Mouse (Mus musculus): ENCODE measurements around the gene Cdk2ap1.
"Not testable (repeated sequence)": the region's sequence is repeated elsewhere in the genome, so short reads cannot be mapped to it uniquely, and the experiment has no call there.

Gene Cdk2ap1

DNA sequence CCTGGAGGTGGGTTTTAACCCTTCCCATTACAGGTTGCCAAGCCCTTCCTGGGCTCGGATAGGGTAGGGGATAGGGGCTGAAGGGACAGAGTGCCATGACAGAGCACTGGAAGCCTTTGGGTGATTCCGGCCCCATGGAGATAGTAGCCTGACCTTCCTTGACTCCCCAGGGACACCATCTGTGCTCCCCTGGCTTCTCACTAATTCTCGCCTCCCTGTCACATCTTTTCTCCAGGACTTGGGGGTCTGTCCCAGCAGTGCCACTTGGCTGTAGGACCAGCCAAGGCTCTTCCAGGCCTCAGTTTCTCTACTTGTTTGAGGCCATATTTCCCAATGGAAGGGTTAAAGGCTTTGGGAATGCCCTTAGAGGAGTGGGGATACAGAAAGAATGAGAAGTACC is 11.3 kb downstream of the Cdk2ap1 start:
- no peak for DNase-seq (ENCODE audit: extremely low read depth, insufficient read length, low spot score)

DNA sequence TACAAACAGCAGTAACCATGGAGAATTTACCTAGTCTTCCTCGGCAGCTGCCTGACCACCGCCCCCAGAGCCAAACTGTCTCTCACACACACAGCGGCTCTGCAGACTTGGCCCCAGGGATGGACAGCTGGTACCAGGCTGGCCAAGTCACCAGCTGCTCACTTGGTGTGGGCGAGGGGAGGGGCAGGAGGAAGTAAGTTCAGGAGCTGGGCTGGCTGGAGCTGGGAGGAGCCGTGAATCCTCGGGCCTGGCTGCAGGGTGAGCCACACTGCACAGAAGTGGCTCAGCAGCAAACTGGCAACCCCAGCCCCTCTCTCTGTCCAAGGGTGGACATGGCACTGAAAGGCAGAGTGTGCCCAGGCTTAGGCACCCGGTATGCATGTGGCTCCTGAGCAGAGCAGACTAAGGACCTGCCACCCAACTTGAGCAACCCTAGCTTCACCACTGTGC is 11.7 kb downstream of the Cdk2ap1 start:
- peak; percentile 84 for DNase-seq (ENCODE audit: extremely low read depth, insufficient read length, low spot score)

DNA sequence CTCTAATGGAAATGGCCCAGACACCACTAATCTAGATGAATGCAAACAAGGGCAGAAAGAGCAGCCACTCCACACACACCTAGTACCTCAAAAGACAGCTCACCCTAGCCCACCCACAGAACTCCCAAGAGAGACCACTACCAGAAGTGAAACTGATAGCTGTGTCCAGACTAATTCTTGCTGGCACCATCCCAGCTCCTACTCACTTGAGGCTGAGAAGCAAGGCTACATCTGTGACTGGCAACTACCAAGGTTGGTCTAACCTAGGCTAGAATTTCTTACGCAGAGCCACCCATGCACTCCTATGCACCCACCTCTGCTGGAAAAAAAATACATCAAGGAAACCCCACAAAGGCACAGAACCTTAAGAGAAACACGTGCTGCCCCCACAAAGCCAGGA is 12.5 kb downstream of the Cdk2ap1 start:
- DNase-seq (ENCODE audit: extremely low read depth, insufficient read length, low spot score): no peak

DNA sequence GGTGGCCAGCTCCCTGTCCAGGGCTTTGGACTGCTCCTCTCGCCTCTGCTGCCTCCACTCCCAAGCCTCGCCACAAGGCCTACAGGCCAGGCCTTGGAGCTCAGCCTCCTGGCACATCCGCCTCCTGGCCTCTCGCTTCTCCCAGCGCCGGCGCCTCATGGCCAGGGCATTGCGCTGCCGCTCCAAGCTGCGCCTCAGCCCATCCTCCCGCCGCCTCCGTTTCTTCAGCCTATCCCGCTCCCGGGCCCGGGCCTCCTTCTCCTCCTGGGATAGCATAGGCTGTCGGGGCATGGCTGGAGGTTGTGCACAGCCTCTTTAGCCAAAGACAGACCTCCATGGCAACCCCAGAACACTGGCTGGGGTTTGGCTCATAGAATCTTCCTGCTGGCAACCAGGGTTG is 13.7 kb downstream of the Cdk2ap1 start:
- no peak for DNase-seq (ENCODE audit: extremely low read depth, insufficient read length, low spot score)

DNA sequence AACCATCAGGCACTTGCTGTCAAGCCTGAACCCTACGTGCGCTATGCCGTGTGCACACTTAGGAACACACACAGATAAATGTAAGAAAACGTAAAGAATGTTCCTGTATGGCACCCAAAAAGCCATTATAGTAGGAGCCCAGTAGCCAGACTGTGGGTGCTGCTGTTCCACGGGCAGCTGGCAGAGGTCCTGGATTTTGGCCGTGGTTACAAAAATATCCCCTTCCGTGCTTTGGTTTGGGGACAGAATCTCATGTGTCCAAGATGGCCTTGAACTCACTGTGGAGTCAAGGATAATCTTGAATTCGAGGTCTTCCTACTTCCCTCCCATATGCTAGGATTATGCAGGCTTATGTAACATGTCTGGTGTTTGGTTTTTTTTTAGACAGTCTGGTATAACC is 20.0 kb downstream of the Cdk2ap1 start:
- no peak for DNase-seq (ENCODE audit: extremely low read depth, insufficient read length, low spot score)

DNA sequence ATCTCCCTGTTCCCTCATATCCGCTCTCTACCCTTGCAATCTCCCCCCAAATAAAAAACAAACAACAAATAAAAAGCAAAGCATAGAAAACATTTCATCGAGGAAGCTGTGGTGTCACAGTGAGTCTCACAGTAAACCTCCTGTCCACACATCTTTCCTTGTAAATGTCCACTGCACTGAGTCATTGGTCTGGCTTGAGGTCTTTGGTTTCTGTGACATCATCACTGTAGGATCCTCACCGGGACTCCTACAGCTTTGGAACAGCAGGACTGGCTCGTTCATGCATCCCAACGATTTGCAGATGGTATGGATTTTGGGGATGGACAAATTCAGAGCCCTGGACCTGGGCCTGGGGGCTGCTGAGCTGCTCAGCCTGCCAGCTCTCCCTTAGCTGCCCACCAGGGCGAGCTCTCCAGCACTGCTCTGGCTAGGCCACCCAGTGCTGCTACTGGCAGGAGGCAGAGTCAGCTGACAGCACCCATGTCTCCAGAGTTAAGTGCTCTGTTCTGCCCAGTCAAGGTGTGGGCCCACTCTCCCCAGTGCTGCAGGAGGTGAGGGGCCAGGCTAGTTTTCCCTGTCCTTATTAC is 21.0 kb downstream of the Cdk2ap1 start:
- peak; percentile 68 for DNase-seq (ENCODE audit: extremely low read depth, insufficient read length, low spot score)

DNA sequence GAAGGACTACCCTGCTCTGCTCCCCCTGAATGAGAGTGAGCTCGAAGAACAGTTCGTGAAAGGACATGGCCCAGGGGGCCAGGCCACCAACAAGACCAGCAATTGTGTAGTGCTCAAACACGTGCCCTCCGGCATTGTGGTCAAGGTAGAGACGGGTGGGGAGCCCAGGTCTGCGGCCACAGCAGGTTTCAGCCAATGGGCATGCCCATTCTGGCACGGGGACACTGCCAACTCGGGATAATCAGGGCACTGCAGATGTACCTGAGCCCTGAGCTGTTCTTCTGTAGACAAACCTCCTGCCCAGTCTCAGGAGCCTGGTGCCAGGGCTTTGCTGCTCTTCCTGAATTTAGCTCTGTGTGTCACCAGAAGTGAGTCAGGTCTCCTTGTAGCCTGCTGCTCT is 24.1 kb downstream of the Cdk2ap1 start:
- no peak for DNase-seq (ENCODE audit: extremely low read depth, insufficient read length, low spot score)

DNA sequence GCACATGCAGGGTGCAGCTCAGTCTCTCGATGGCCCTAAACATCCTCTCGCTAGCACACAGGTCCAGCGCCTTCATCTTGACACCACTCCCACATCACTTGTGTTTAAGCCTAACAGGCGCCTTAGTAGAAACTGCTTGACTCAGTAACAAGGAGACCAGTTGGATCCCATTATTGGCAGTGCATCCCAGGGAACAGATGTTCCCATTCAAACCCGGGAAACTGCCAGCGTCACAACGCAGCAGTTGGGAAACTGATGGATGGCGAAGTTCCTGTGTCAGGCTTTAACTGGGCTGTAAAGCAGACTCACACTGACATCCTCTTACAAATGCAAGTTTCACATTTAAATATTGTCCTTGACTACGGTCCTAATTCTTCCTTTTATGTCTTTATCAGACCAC is 25.0 kb downstream of the Cdk2ap1 start:
- DNase-seq (ENCODE audit: extremely low read depth, insufficient read length, low spot score): no peak

DNA sequence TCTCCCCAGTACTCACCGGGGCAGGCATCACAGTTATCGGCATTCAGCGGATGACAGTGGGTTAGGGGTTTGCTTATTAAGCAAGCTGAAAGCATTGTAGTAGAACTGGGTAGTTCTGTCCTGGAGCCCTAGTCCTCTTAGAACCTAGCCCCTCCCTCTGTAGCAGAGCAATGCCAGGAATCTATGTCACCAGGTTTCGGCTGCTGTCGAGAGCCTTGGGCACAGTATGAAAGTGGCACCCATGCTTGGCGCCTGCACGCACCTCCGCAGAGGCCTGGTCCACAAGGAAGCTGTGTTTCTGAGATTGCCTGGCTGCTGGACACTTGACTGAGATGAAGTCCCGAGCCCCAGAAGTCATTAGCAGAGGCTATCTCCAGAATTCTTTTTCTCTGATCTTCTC is 25.8 kb downstream of the Cdk2ap1 start:
- DNase-seq (ENCODE audit: extremely low read depth, insufficient read length, low spot score): no peak

DNA sequence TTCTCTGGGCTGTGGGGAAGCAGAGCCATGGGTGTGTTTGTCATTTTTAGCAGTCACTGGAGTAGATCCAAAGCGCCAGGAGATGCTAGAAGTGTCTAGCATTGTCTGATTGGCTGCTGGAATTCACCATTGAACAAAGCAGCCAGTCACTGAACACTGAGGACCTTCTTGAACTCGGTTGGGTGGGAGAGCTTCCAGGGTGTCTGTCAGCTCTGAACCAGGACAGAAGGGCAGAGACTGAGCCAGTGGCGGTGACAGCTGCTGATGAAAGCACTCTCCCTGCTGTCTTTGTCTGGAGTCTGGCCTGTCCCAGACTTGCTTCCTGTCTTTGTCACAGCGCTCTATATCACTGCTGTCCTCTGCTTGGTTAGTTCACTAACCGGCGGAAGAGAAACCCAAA is 28.5 kb downstream of the Cdk2ap1 start:
- DNase-seq (ENCODE audit: extremely low read depth, insufficient read length, low spot score): no peak

DNA sequence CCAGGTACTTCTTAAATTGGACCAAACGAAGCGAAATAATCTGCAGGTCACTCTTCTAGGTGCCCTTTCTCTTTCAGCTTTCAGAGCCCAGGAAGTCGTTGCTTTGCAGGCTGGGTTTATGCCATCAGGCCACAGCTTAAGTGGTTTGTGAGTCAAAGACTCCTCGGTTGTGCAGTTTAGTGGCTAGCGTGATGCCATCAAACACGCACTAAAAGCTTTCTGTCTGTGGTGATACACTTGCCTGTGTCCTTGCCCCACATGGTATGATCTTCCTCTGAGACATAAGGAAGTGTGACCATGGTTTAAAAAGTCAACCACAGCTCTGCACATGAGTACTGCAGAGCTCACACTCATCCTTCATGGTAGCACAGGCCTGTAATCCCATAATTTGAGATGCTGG is 32.8 kb downstream of the Cdk2ap1 start:
- no peak for DNase-seq (ENCODE audit: extremely low read depth, insufficient read length, low spot score)

DNA sequence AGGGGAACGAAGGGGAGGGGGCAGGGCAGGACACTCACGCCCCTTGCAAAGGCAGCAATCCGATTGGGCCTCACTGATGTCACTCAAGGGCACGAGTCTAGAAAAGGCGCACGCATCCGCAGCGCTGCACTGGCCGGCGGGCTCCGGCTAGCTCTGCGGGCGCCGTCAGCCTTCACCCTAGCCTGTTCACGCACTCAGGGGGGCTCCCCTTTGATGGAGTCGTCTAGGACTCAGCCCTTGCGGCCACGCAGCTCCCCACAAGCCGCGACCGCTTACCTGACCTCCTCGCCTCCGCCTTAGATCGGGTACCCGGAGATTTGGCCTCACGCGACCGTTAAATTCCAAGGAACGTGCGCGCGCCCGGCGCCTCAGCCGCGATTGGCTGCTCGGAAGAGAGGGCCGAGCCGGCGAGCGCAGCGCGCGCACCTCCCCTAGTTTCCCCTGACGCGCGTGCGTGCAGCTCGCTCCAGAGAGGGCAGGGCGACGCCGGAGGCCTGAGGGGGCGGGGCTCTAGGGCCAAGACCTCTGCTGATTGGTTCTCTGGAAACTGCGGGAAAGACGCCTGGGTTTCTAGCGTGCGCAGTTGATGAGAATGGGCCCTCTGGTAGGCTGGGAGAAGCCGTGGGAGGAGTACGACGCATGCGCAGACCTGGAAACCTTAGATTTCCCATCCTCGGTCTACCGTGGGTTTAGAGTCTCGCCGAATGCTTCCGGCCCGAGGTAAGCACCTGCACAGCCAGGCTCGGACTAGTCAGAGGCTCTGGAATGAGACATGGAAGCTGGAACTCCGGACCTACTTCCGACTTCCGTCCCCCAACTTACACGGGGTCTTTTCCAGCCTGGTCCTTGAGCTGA is 35.1 kb downstream of the Cdk2ap1 start, which contains the start of the genes Mphosph9 and 2810006K23Rik:
Gene Mphosph9 (minus strand): TSS at position 463 of the 855 bp plus-strand sequence.
Gene 2810006K23Rik (plus strand): TSS at position 580 of the 855 bp plus-strand sequence.
- DNase-seq (ENCODE audit: extremely low read depth, insufficient read length, low spot score): peak; percentile 100

DNA sequence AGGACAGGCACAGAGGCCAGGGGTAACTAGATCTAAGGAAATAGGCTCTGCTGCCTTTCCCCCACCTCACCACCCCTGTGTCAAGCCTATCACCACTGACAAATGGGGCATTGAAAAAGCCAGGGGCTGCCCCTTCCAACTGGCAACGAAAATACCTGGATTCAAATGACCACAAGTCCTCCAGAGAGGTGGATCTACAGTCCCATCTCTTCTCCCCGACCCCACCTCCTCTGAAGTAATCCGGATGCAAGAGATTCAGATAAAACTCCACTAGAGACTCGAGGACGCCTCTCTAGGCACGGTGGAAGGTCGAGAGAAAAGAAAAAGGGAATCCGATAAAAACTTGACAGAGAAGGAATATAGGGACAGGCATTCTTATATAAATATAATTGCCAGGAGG is 36.1 kb downstream of the Cdk2ap1 start:
- DNase-seq (ENCODE audit: extremely low read depth, insufficient read length, low spot score): no peak

DNA sequence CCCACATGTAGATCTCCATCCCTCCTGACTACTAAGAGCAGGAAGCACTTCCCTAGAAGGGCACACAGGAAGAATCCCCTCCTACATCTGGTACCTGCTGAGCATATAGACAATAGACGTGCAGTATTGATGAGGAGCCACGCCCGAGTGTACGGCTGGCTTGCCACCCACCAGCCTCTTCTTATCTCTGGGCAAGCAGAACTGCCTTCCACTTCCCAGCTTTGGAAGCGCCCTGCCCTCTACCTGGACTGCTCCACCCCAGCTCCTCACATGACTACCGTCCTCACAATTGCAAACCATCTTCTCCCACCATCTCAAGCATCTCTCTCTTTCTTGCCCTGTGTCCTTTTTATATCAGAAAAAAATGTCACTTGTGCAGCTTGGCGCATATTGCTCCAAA is 45.2 kb downstream of the Cdk2ap1 start:
- no peak for DNase-seq (ENCODE audit: extremely low read depth, insufficient read length, low spot score)

DNA sequence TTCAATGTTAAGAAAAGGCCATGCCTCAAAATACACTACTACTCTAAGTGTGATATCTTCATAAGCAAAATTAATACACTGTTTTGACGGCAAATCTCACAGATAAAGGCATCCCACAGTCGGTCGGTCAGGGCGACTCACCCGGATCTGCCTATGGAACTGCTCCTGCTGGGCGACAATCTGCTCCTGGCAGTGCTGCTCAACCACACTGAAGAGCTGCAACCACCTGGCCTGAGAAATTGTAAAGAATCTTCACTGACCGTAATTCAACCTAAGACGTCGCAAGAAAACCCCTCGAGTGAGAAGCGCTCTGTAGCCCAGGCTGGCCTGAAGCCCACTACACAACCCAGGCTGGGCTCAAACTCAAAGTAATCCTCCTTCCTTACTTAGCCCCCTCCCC is 46.9 kb downstream of the Cdk2ap1 start:
- no peak for DNase-seq (ENCODE audit: extremely low read depth, insufficient read length, low spot score)

DNA sequence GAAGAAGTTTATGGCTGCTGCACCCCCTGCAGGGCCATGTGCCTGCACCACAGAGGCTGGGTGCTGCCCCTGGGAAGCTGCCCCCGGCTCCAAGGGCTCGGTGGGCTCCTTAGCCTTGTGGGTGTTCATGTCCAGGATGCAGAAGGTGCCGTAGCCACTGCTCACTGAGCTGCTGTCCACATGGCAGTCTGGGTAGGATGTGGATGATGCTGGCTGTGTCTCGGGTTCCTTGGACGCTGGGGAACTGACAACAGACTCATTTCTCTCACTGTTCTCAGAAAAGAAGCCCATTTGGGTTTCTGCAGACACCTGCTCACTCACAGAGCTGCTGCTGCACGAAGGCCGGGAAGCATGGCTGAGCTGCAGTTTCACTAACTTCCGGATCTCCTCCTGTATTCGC is 47.4 kb downstream of the Cdk2ap1 start:
- DNase-seq (ENCODE audit: extremely low read depth, insufficient read length, low spot score): no peak

DNA sequence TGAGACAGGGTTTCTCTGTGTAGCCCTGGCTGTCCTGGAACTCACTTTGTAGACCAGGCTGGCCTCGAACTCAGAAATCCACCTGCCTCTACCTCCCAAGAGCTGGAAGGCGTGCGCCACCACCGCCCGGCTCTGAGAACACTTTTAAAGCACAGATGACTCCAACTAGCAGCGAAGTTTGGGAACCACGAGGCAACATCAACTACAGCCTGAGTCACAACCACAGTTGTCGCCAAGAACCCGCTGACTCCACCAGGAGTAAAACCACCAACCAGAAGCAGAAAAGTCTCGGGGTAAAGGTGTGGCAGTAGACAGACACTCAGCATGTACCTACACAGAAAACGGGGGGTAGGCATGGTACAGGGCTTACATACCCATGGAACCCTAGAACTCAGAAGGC is 52.8 kb downstream of the Cdk2ap1 start:
- DNase-seq (ENCODE audit: extremely low read depth, insufficient read length, low spot score): peak; percentile 54

DNA sequence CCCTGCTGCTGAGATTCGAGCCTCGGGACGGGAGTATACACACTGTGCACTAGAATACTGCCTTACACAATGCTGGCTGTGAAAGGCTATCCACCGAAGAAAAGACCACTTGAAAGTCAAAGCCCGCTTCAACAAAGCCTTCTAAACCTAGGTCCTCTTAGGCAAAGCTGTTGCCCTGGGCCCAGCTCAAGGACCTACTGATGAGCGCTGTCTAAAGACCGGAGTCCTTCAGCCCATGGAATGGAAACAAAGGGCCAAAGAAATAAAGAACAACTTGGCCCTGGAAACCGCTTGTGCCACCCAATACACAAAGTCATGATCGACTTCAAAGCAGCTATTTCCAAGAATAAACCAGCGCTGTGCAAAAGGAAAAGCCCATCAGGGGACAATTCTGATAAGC is 53.7 kb downstream of the Cdk2ap1 start:
- DNase-seq (ENCODE audit: extremely low read depth, insufficient read length, low spot score): no peak

DNA sequence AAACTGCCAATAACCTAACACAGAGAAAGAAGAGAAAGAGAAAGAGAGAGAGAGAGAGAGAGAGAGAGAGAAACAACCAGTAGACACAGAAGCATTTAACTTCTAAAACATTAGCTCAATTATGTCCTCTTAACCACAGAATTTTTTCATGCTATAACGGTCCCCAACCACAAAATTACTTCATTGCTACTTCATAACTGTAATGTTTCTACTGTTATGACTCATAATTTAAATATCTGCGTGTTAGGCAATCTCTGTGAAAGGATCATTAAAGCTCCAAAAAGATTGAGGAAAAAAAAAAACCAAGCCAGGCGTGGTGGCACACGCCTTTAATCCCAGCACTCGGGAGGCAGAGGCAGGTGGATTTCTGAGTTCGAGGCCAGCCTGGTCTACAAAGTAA is 60.0 kb downstream of the Cdk2ap1 start:
- peak; percentile 77 for DNase-seq (ENCODE audit: extremely low read depth, insufficient read length, low spot score)

DNA sequence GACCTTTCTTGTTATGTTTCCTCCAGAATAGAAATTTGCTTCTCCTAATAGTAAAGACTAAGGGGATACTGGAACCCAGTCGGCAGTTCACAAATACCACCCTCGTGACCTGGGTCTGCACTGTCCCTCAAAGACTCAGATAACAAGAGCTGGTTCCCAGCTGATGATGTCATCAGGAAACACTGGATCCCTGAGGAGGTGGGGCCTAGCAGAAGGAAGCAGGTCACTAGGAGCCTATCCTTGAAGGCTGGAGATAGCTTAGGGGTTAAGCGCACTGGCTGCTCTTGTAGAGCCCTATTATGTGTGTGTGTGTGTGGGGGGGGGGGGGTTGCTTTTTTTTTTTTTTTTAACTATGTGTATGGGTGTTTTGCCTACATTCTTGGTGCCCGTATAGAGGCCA is 62.8 kb downstream of the Cdk2ap1 start:
- DNase-seq (ENCODE audit: extremely low read depth, insufficient read length, low spot score): no peak

DNA sequence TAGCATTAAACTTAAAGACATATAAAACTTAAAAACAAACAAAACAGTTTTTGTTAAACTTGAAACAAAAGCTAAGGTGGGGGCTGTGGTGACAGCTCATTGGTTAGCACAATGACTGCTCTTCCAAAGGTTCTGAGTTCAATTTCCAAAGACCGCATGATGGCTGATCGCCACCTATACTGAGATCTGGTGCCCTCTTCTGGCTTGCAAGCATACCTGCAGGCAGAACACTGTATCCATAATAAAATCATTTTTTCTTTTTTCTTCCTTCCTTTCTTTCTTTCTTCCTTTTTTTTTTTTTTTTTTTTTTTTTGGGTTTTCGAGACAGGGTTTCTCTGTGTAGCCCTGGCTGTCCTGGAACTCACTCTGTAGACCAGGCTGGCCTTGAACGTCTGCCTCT is 63.6 kb downstream of the Cdk2ap1 start:
- DNase-seq (ENCODE audit: extremely low read depth, insufficient read length, low spot score): not testable (repeated sequence)

DNA sequence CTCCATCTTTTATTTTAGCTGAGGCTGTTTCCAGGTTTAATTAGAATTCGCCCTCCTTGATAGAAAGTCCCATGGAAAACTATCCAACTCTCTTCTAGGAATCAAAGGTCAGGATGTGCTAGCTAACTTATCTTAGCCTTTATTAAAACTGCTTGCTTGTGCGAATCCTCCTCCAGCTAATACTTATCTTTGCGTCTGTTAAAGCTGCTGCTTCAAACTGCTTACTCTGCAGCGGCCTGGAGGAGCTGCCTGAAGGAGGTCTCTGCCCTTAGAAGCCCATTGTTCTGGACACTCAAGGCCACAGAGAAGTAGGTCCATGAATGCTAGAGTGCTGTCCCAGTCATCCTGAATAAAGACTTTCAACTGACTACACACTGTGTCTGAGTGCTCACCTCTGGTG is 66.4 kb downstream of the Cdk2ap1 start:
- no peak for DNase-seq (ENCODE audit: extremely low read depth, insufficient read length, low spot score)

All from 3134 (cell line).